Comparison of ENCODE assay signal across 13 mouse cellular contexts in the genomic region with DNA sequence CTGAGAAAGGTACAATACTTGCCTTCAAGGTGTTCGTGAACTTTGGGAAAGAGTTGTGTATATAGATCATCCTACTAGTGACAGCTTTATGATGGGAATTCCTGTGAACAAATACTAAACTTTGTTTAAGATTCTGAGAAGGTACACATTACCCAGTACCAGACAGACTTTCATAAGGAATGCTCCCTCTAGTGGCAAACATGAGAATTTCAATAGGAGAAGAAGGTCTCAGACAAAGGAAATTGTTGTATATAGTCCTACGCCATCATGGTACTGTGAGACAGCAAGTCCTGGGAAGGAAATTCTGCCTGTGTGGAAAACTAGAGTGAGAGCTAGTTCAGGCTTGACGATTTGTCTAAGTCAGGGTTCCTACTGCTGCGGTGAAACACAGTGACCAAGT.
DNase-seq lines count a peak whose midpoint lies in the region; ATAC-seq and TF ChIP-seq lines count a peak whose summit lies in the region.
"Had no signal": no experiment of that assay in that cellular context is flagged by ENCODE, and none has a peak within 500 bp of the region (broad histone marks: within the 10 kb centered on the region; RNA-seq: fewer than 3 reads in every experiment).

No protein-coding gene starts in this region.

- TF ChIP-seq CTCF in kidney, adult 2 months (conservative IDR thresholded peaks at IDR 0.05; ENCODE audit: insufficient read depth, insufficient read length, low read depth, low read length): no peak

- no peak overlapping the region for H3K9ac ChIP-seq in kidney, embryonic 16.5 days (replicated peaks; ENCODE audit: low read length)
- H3K9ac ChIP-seq: forebrain, embryonic 12.5 days; heart, embryonic 15.5 days had no signal

- DNase-seq in kidney, adult 2 months: peak; percentile 22
- peak; percentile 19 for DNase-seq in A20 (ENCODE audit: low read depth, low spot score)
- DNase-seq in NIH3T3 (ENCODE audit: low read depth): peak; percentile 43
- DNase-seq in forelimb bud, embryonic 11.5 days (ENCODE audit: low read depth, low spot score): peak; percentile 39
- no peak for DNase-seq in urinary bladder, postnatal 10 days (ENCODE audit: low spot score)
- no peak for DNase-seq in heart, adult 8-10 months (ENCODE audit: low spot score)
- no peak for DNase-seq in heart, embryonic 10.5 days (ENCODE audit: low spot score)
- DNase-seq: cerebellum, adult 8-10 months; right cerebral cortex, postnatal 4 days had no signal

- no peaks in the 10 kb centered on the region for H3K9me3 ChIP-seq in kidney, embryonic 16.5 days (ENCODE audit: low read length)
- H3K9me3 ChIP-seq in heart, embryonic 10.5 days: no peaks in the 10 kb centered on the region
- H3K9me3 ChIP-seq: forebrain, embryonic 12.5 days; heart, embryonic 15.5 days had no signal

- no peaks in the 10 kb centered on the region for H3K4me1 ChIP-seq in kidney, adult 2 months (ENCODE audit: control insufficient read depth, insufficient read depth, low read length)
- H3K4me1 ChIP-seq in kidney, embryonic 16.5 days (ENCODE audit: insufficient read depth, low read length): no peaks in the 10 kb centered on the region
- H3K4me1 ChIP-seq in heart, embryonic 10.5 days: peaks cover 8% of the 10 kb centered on the region; the same call in 1 of the 2 replicates
- H3K4me1 ChIP-seq: forebrain, embryonic 12.5 days had no signal

- no peaks in the 10 kb centered on the region for H3K27me3 ChIP-seq in kidney, adult 2 months (replicated peaks; ENCODE audit: control insufficient read depth, insufficient read depth, low read length)
- H3K27me3 ChIP-seq in kidney, embryonic 16.5 days (ENCODE audit: insufficient read depth, low read length): no peaks in the 10 kb centered on the region
- no peaks in the 10 kb centered on the region for H3K27me3 ChIP-seq in heart, embryonic 10.5 days (ENCODE audit: insufficient read depth, poor library complexity, severe bottlenecking)
- H3K27me3 ChIP-seq: forebrain, embryonic 12.5 days; heart, embryonic 15.5 days had no signal

- WGBS in kidney, adult 2 months: 93% methylated on average over 4 of the region's 4 CpGs
- 85% methylated on average over 4 of the region's 4 CpGs for WGBS in kidney, embryonic 16.5 days
- 86% methylated on average over 4 of the region's 4 CpGs for WGBS in heart, embryonic 10.5 days

- H3K27ac ChIP-seq in kidney, adult 2 months (ENCODE audit: insufficient read depth, low read depth, low read length): no peak overlapping the region
- H3K27ac ChIP-seq in kidney, embryonic 16.5 days (ENCODE audit: low read length): no peak overlapping the region
- H3K27ac ChIP-seq in heart, embryonic 10.5 days: no peak overlapping the region
- H3K27ac ChIP-seq: forebrain, embryonic 12.5 days; heart, embryonic 15.5 days had no signal

- ATAC-seq in kidney, embryonic 16.5 days (ENCODE audit: low FRiP score, low TSS enrichment): no peak
- ATAC-seq: activated CD4-positive, CD25-positive, alpha-beta regulatory T cell, adult 4 months had no signal

- no peak overlapping the region for H3K4me2 ChIP-seq in kidney, embryonic 16.5 days (replicated peaks; ENCODE audit: low read depth, low read length)
- H3K4me2 ChIP-seq: forebrain, embryonic 12.5 days; heart, embryonic 15.5 days had no signal

- no peak overlapping the region for H3K4me3 ChIP-seq in kidney, adult 2 months (ENCODE audit: insufficient read depth, low read depth, low read length)
- no peak overlapping the region for H3K4me3 ChIP-seq in kidney, embryonic 16.5 days (ENCODE audit: low read length)
- no peak overlapping the region for H3K4me3 ChIP-seq in heart, embryonic 10.5 days
- H3K4me3 ChIP-seq: forebrain, embryonic 12.5 days; heart, embryonic 15.5 days had no signal

- H3K36me3 ChIP-seq in kidney, adult 2 months (ENCODE audit: control insufficient read depth, insufficient read depth, low read length): no peaks in the 10 kb centered on the region
- no peaks in the 10 kb centered on the region for H3K36me3 ChIP-seq in kidney, embryonic 16.5 days (ENCODE audit: insufficient read depth, low read length)
- no peaks in the 10 kb centered on the region for H3K36me3 ChIP-seq in heart, embryonic 10.5 days
- H3K36me3 ChIP-seq: forebrain, embryonic 12.5 days; heart, embryonic 15.5 days had no signal

- no peak for TF ChIP-seq POLR2A in kidney, adult 2 months (IDR thresholded peaks at IDR 0.05; ENCODE audit: low read depth, low read length)

Comparison
In these comparisons a context has a peak if more than half of its experiments do, and no peak if none do; other contexts are left out.
1. DNase-seq: peak in kidney, adult 2 months (single experiment), A20 (single experiment), NIH3T3 (single experiment) and forelimb bud, embryonic 11.5 days (single experiment); none in urinary bladder, postnatal 10 days (single experiment), heart, adult 8-10 months (single experiment) and heart, embryonic 10.5 days (single experiment).